Mouse (Mus musculus): ENCODE measurements at regions not wholly inside any gene's neighbourhood (a gene's known extent, or its start where the extent isn't known, plus 50 kb on each side); places are given as distances from the start of the nearest gene placed in this dataset.

DNA sequence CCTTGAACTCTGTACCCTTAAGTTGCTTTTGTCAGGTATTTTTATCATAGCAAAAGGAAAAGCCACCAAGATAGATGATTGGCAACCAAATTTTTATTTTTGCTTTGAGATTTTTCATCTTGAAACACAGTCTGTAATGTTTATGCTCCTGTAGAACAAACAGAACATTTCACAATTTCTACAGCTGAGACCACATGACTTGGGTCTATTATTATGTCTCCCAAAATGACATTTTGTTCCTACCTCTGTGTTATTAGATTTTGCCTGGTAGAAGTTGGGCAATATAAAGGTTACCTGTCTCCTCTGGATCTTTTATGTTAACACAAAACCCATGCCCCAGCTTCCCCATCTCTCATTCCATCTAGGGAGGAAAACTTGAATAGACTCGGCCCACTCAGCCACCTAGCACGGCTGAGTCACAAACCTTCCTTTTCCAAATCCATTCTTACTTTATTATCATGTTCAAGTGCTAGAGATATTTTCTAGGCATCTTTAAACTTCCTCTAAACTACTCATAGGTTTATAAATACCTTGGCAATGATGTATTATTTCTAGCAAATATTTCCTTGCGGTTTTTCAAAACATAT lies 84.8 kb upstream of the Dazl start:
- no peak for DNase-seq (ENCODE audit: low read depth)
- TF ChIP-seq CTCF (IDR thresholded peaks at IDR 0.05; ENCODE audit: borderline replicate concordance, extremely low read depth, insufficient read depth, insufficient read length) (no peak), POLR2A (IDR thresholded peaks at IDR 0.05; ENCODE audit: borderline replicate concordance, extremely low read depth, insufficient read depth, insufficient read length, poor library complexity, severe bottlenecking) (no peak)

DNA sequence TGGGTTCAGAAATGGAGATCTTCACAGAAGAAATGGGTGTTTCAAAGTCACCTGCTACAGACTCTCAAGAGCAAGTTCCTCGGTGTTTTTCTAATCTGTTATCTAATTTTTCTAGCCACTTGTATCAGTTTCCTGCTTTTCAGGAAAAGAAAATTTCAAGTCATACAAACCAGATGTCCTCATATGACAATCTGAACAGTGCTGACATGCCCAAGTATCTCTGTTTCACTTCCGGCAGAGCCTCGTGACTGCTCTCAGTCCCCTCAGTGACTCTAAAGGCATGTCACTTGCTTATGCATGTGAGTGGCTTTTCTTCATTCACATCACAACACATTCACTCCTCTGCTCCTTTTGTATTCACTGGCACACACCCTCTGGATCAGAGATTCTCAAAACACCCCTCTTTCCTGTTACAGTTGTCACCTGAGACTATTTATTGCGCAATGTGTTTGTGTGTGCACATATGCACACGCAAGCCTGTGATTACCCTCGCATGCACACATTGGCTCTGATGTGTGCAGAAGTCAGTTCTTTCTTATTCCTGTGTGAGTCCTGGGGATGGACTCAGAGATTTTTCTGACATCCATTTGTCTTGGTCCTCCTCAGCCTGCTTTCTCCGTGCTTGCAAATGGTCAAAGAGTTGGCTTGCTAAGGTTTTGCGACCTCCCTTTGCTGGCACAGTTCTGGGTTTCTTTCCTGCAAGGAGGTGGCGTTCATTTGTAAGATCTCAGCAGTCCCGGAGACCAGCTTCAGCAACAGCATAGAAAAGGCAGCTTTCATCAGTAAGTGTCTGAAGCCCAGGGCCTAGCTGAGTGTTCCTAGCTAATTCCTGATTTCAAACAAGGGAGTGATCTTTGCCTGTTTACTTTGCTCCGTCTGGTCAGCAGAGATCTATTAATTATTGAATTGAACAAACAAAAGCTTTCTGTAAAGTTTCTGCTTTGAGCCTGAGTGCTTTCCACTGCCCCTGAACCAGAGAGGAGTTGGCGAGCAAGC lies 95.6 kb upstream of the Dazl start:
- TF ChIP-seq POLR2A (IDR thresholded peaks at IDR 0.05; ENCODE audit: borderline replicate concordance, extremely low read depth, insufficient read depth, insufficient read length, poor library complexity, severe bottlenecking) = no peak
- no peak for TF ChIP-seq CTCF (IDR thresholded peaks at IDR 0.05; ENCODE audit: borderline replicate concordance, extremely low read depth, insufficient read depth, insufficient read length)
- DNase-seq (ENCODE audit: low read depth) = no peak

- DNase-seq (ENCODE audit: low read depth) = no peak
- TF ChIP-seq CTCF (IDR thresholded peaks at IDR 0.05; ENCODE audit: borderline replicate concordance, extremely low read depth, insufficient read depth, insufficient read length) (no peak), POLR2A (IDR thresholded peaks at IDR 0.05; ENCODE audit: borderline replicate concordance, extremely low read depth, insufficient read depth, insufficient read length, poor library complexity, severe bottlenecking) (no peak)
These were observed 96.7 kb upstream of the Dazl start for GRCm38 (mm10) chr17:50390151-50390550.

- no peak for TF ChIP-seq POLR2A (IDR thresholded peaks at IDR 0.05; ENCODE audit: borderline replicate concordance, extremely low read depth, insufficient read depth, insufficient read length, poor library complexity, severe bottlenecking)
- TF ChIP-seq CTCF (IDR thresholded peaks at IDR 0.05; ENCODE audit: borderline replicate concordance, extremely low read depth, insufficient read depth, insufficient read length) = no peak
- no peak for DNase-seq (ENCODE audit: low read depth)
These were observed 97.8 kb upstream of the Dazl start for GRCm38 (mm10) chr17:50391207-50391606.

- TF ChIP-seq CTCF (IDR thresholded peaks at IDR 0.05; ENCODE audit: borderline replicate concordance, extremely low read depth, insufficient read depth, insufficient read length) (no peak), POLR2A (IDR thresholded peaks at IDR 0.05; ENCODE audit: borderline replicate concordance, extremely low read depth, insufficient read depth, insufficient read length, poor library complexity, severe bottlenecking) (no peak)
- no peak for DNase-seq (ENCODE audit: low read depth)
These were observed 98.6 kb upstream of the Dazl start for GRCm38 (mm10) chr17:50391996-50392395.

- DNase-seq (ENCODE audit: low read depth) = no peak
- TF ChIP-seq POLR2A (IDR thresholded peaks at IDR 0.05; ENCODE audit: borderline replicate concordance, extremely low read depth, insufficient read depth, insufficient read length, poor library complexity, severe bottlenecking) = no peak
- no peak for TF ChIP-seq CTCF (IDR thresholded peaks at IDR 0.05; ENCODE audit: borderline replicate concordance, extremely low read depth, insufficient read depth, insufficient read length)
These were observed 99.0 kb upstream of the Dazl start for GRCm38 (mm10) chr17:50392428-50392827.

- DNase-seq (ENCODE audit: low read depth) = no peak
- TF ChIP-seq POLR2A (IDR thresholded peaks at IDR 0.05; ENCODE audit: borderline replicate concordance, extremely low read depth, insufficient read depth, insufficient read length, poor library complexity, severe bottlenecking) (no peak), CTCF (IDR thresholded peaks at IDR 0.05; ENCODE audit: borderline replicate concordance, extremely low read depth, insufficient read depth, insufficient read length) (no peak)
These were observed 99.5 kb upstream of the Dazl start for GRCm38 (mm10) chr17:50392966-50393365.

DNA sequence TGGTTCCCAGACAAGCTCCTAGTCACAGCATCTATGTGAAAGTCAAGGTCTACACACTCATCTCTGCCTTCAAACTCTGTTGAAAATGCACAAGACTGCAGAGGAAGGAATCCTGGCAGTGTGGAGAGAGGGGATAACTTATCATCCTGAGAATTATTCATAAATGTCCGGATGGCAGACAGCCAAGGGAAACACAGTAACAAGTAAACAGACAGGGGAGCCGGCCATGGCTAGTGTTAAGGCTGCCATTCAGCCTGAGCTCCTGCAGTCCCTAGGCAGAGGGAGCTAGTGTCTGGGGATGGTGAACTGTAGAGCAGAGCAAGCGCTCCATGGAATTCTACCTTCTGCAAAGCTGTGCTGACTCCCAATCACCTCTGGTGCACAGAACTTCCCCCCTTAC lies 100.3 kb upstream of the Dazl start:
- no peak for TF ChIP-seq CTCF (IDR thresholded peaks at IDR 0.05; ENCODE audit: borderline replicate concordance, extremely low read depth, insufficient read depth, insufficient read length)
- TF ChIP-seq POLR2A (IDR thresholded peaks at IDR 0.05; ENCODE audit: borderline replicate concordance, extremely low read depth, insufficient read depth, insufficient read length, poor library complexity, severe bottlenecking) = no peak
- peak; percentile 42 for DNase-seq (ENCODE audit: low read depth)

DNA sequence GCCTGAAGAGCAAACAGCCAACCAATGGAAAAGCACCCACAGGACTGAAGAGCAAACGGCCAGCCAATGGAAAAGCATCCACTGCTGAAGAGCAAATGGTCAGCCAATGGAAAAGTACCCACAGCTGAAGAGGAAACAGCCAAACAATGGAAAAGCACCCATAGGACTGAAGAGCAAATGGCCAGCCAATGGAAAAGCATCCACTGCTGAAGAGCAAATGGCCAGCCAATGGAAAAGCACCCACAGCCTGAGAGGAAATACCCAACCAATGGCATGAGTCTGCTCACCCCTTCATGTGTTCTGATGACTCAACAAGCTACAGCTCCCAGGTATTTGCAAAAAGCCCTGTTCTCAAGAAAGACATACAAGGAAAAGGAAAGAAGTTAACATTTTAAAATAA lies 101.4 kb upstream of the Dazl start:
- no peak for TF ChIP-seq POLR2A (IDR thresholded peaks at IDR 0.05; ENCODE audit: borderline replicate concordance, extremely low read depth, insufficient read depth, insufficient read length, poor library complexity, severe bottlenecking)
- DNase-seq (ENCODE audit: low read depth) = no peak

GRCm38 (mm10) chr17:50395669-50396068 lies 102.2 kb upstream of the Dazl start:
- TF ChIP-seq POLR2A (IDR thresholded peaks at IDR 0.05; ENCODE audit: borderline replicate concordance, extremely low read depth, insufficient read depth, insufficient read length, poor library complexity, severe bottlenecking) (no peak), CTCF (IDR thresholded peaks at IDR 0.05; ENCODE audit: borderline replicate concordance, extremely low read depth, insufficient read depth, insufficient read length) (no peak)
- DNase-seq (ENCODE audit: low read depth) = no peak

DNA sequence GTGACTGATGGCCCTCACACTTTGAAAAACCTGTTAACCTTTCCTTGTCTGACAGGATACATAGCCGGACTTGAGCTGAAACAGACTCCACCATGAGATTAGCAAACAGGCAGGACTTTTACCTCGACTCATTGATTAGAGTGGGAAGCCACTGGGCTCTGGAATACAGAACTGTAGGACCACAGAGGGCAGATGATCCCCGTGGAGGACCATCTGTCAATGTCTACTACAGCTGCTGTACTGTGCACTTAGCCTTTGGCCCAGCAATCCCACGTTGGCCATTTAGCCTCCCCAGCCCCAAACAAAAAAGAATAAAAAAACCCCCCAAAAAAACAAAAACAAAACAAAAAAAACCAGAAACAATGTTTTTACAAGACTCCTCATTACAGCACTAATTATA lies 103.9 kb upstream of the Dazl start:
- TF ChIP-seq CTCF (IDR thresholded peaks at IDR 0.05; ENCODE audit: borderline replicate concordance, extremely low read depth, insufficient read depth, insufficient read length) (no peak), POLR2A (IDR thresholded peaks at IDR 0.05; ENCODE audit: borderline replicate concordance, extremely low read depth, insufficient read depth, insufficient read length, poor library complexity, severe bottlenecking) (no peak)
- no peak for DNase-seq (ENCODE audit: low read depth)

All from brain, embryonic 14.5 days (tissue).